Mouse (Mus musculus): ENCODE measurements at regions not wholly inside any gene's neighbourhood (a gene's known extent, or its start where the extent isn't known, plus 50 kb on each side); places are given as distances from the start of the nearest gene placed in this dataset.
A peak's percentile ranks its signal among the peaks of the same experiment; 100 is the strongest.

- WGBS, result 31% methylated on average over 5 of the region's 5 CpGs
- Histone ChIP-seq H3K27me3 (ENCODE audit: control insufficient read depth, insufficient read depth, low read length) (no peaks in the 10 kb centered on the region), H3K4me2 (ENCODE audit: low read depth, low read length) (no peak overlapping the region), H3K4me1 (ENCODE audit: control insufficient read depth, insufficient read depth) (peaks cover 12% of the 10 kb centered on the region), H3K4me3 (ENCODE audit: low read depth, low read length) (no peak overlapping the region), H3K36me3 (replicated peaks; ENCODE audit: control insufficient read depth, insufficient read depth, low read length) (no peaks in the 10 kb centered on the region), H3K27ac (ENCODE audit: low read depth) (peak overlapping the region; percentile 92), H3K9me3 (replicated peaks; ENCODE audit: control insufficient read depth, low read length) (no peaks in the 10 kb centered on the region; the same call in 1 of the 2 replicates), H3K9ac (replicated peaks; ENCODE audit: low read depth, low read length) (no peak overlapping the region)
- ATAC-seq (ENCODE audit: insufficient read depth, low read depth) (peak; percentile 97), DNase-seq (ENCODE audit: low spot score) (peak; percentile 94)
- TF ChIP-seq EP300 (IDR thresholded peaks at IDR 0.05; ENCODE audit: low read depth), result peak; percentile 96
- TF ChIP-seq CTCF (IDR thresholded peaks at IDR 0.05; ENCODE audit: low read depth), result no peak
Measured at GRCm38 (mm10) chr14:120119094-120119501, 76.9 kb upstream of the Oxgr1 start.

GRCm38 (mm10) chr14:120119506-120119905 is 77.3 kb upstream of the Oxgr1 start:
- Histone ChIP-seq H3K4me3 (ENCODE audit: low read depth, low read length) (no peak overlapping the region), H3K27me3 (ENCODE audit: control insufficient read depth, insufficient read depth, low read length) (no peaks in the 10 kb centered on the region), H3K9me3 (replicated peaks; ENCODE audit: control insufficient read depth, low read length) (no peaks in the 10 kb centered on the region; the same call in 1 of the 2 replicates), H3K4me1 (ENCODE audit: control insufficient read depth, insufficient read depth) (peaks cover 12% of the 10 kb centered on the region), H3K4me2 (ENCODE audit: low read depth, low read length) (no peak overlapping the region), H3K9ac (replicated peaks; ENCODE audit: low read depth, low read length) (no peak overlapping the region), H3K27ac (ENCODE audit: low read depth) (peak overlapping the region; percentile 92), H3K36me3 (replicated peaks; ENCODE audit: control insufficient read depth, insufficient read depth, low read length) (no peaks in the 10 kb centered on the region)
- WGBS, result 67% methylated on average over 5 of the region's 5 CpGs
- peak; percentile 25 for DNase-seq (ENCODE audit: low spot score)
- peak; percentile 15; the same call in 1 of the 2 replicates for TF ChIP-seq CTCF (IDR thresholded peaks at IDR 0.05; ENCODE audit: low read depth)
- TF ChIP-seq EP300 (IDR thresholded peaks at IDR 0.05; ENCODE audit: low read depth), result no peak
- peak; percentile 69 for ATAC-seq (ENCODE audit: insufficient read depth, low read depth)

- Histone ChIP-seq H3K4me1 (ENCODE audit: control insufficient read depth, insufficient read depth) (peaks cover 12% of the 10 kb centered on the region), H3K4me3 (ENCODE audit: low read depth, low read length) (no peak overlapping the region), H3K36me3 (replicated peaks; ENCODE audit: control insufficient read depth, insufficient read depth, low read length) (no peaks in the 10 kb centered on the region), H3K27me3 (ENCODE audit: control insufficient read depth, insufficient read depth, low read length) (no peaks in the 10 kb centered on the region), H3K27ac (ENCODE audit: low read depth) (no peak overlapping the region), H3K9ac (replicated peaks; ENCODE audit: low read depth, low read length) (no peak overlapping the region), H3K9me3 (replicated peaks; ENCODE audit: control insufficient read depth, low read length) (no peaks in the 10 kb centered on the region; the same call in 1 of the 2 replicates), H3K4me2 (ENCODE audit: low read depth, low read length) (no peak overlapping the region)
- no peak for DNase-seq (ENCODE audit: low spot score)
- no peak for ATAC-seq (ENCODE audit: insufficient read depth, low read depth)
- 93% methylated on average over 5 of the region's 5 CpGs for WGBS
- TF ChIP-seq EP300 (IDR thresholded peaks at IDR 0.05; ENCODE audit: low read depth) (no peak), CTCF (IDR thresholded peaks at IDR 0.05; ENCODE audit: low read depth) (no peak)
Measured at GRCm38 (mm10) chr14:120120261-120120660, 78.0 kb upstream of the Oxgr1 start.

GRCm38 (mm10) chr14:120125315-120125714 is 83.1 kb upstream of the Oxgr1 start:
- DNase-seq (ENCODE audit: low spot score) (no peak), ATAC-seq (ENCODE audit: insufficient read depth, low read depth) (no peak)
- Histone ChIP-seq H3K4me3 (ENCODE audit: low read depth, low read length) (no peak overlapping the region), H3K9me3 (replicated peaks; ENCODE audit: control insufficient read depth, low read length) (no peaks in the 10 kb centered on the region; the same call in 1 of the 2 replicates), H3K4me2 (ENCODE audit: low read depth, low read length) (no peak overlapping the region), H3K4me1 (ENCODE audit: control insufficient read depth, insufficient read depth) (no peaks in the 10 kb centered on the region), H3K27me3 (ENCODE audit: control insufficient read depth, insufficient read depth, low read length) (no peaks in the 10 kb centered on the region), H3K36me3 (replicated peaks; ENCODE audit: control insufficient read depth, insufficient read depth, low read length) (no peaks in the 10 kb centered on the region), H3K9ac (replicated peaks; ENCODE audit: low read depth, low read length) (no peak overlapping the region), H3K27ac (ENCODE audit: low read depth) (no peak overlapping the region)
- 64% methylated on average over 5 of the region's 5 CpGs for WGBS
- no peak for TF ChIP-seq EP300 (IDR thresholded peaks at IDR 0.05; ENCODE audit: low read depth)
- TF ChIP-seq CTCF (IDR thresholded peaks at IDR 0.05; ENCODE audit: low read depth), result no peak

DNA sequence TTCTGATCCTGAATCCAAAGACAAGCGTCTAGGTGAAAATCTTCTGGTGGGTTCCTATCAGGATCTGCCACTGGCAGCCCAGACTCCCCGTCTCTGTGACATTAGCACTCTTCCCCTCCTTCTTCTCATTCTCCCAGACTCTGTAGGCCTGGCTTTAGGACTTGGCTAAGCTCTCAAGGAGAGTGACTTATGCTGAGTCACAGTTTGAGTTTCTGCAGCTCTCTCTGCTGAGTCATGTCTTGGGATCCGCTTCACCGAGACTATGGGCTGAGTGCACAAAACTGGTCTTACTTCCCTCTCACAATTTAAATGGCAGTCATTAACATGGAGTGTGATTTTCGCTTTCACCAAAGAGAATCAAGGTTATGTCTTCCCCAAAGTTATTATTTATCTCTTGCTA is 85.2 kb upstream of the Oxgr1 start:
- H3K4me1 ChIP-seq (ENCODE audit: control insufficient read depth, insufficient read depth), result no peaks in the 10 kb centered on the region
- DNase-seq (ENCODE audit: low spot score) (no peak), ATAC-seq (ENCODE audit: insufficient read depth, low read depth) (no peak)
- no peak overlapping the region for H3K4me3 ChIP-seq (ENCODE audit: low read depth, low read length)
- H3K4me2 ChIP-seq (ENCODE audit: low read depth, low read length), result no peak overlapping the region
- no peak overlapping the region for H3K27ac ChIP-seq (ENCODE audit: low read depth)
- TF ChIP-seq EP300 (IDR thresholded peaks at IDR 0.05; ENCODE audit: low read depth) (no peak), CTCF (IDR thresholded peaks at IDR 0.05; ENCODE audit: low read depth) (no peak)
- 68% methylated on average over 5 of the region's 5 CpGs for WGBS
- H3K9me3 ChIP-seq (replicated peaks; ENCODE audit: control insufficient read depth, low read length), result no peaks in the 10 kb centered on the region; the same call in 1 of the 2 replicates
- H3K36me3 ChIP-seq (replicated peaks; ENCODE audit: control insufficient read depth, insufficient read depth, low read length), result no peaks in the 10 kb centered on the region
- no peak overlapping the region for H3K9ac ChIP-seq (replicated peaks; ENCODE audit: low read depth, low read length)
- H3K27me3 ChIP-seq (ENCODE audit: control insufficient read depth, insufficient read depth, low read length), result no peaks in the 10 kb centered on the region

GRCm38 (mm10) chr14:120134346-120135008 is 92.2 kb upstream of the Oxgr1 start:
- TF ChIP-seq CTCF (IDR thresholded peaks at IDR 0.05; ENCODE audit: low read depth), result no peak
- no peak for TF ChIP-seq EP300 (IDR thresholded peaks at IDR 0.05; ENCODE audit: low read depth)
- Histone ChIP-seq H3K36me3 (replicated peaks; ENCODE audit: control insufficient read depth, insufficient read depth, low read length) (no peaks in the 10 kb centered on the region), H3K27me3 (ENCODE audit: control insufficient read depth, insufficient read depth, low read length) (no peaks in the 10 kb centered on the region), H3K4me1 (ENCODE audit: control insufficient read depth, insufficient read depth) (peaks cover 15% of the 10 kb centered on the region; the same call in 1 of the 2 replicates), H3K9me3 (replicated peaks; ENCODE audit: control insufficient read depth, low read length) (no peaks in the 10 kb centered on the region), H3K4me3 (ENCODE audit: low read depth, low read length) (no peak overlapping the region), H3K4me2 (ENCODE audit: low read depth, low read length) (no peak overlapping the region), H3K9ac (replicated peaks; ENCODE audit: low read depth, low read length) (no peak overlapping the region), H3K27ac (ENCODE audit: low read depth) (no peak overlapping the region)
- 66% methylated on average over 6 of the region's 6 CpGs for WGBS
- ATAC-seq (ENCODE audit: insufficient read depth, low read depth), result no peak
- no peak for DNase-seq (ENCODE audit: low spot score)

All from heart, postnatal 0 days (tissue).